Mouse (Mus musculus): ENCODE measurements around the gene Gnai1.

DNA sequence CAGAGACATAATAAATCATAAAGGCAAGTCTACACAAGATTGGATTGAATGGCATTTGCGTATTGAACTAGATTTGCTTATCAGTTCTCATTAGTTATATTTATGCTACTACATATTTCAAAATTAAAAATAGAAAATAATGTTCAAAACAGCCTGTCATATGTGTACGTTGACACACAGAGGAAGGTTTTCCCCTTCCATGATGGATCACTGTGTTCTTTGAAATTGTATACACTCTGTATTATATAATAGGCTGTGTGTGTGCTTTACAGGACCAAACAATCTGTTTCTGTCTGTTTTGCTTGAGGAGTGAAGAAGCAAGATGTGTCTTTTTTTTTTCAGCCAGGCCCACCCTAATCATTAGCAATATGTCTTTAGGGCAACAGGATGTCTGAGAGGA is 141.9 kb downstream of the Gnai1 start:
- TF ChIP-seq POLR2A (IDR thresholded peaks at IDR 0.05; ENCODE audit: insufficient read depth, low read depth, low read length) (no peak), CTCF (IDR thresholded peaks at IDR 0.05; ENCODE audit: insufficient read depth, low read depth, low read length) (no peak)

Measured in olfactory bulb, adult 2 months (tissue).